Mouse (Mus musculus) neural tube, embryonic 15.5 days (tissue): Measurements from ENCODE around the gene Trim39. TPM values are rescaled to one million over a fixed set of nuclear protein-coding genes. Genes with fewer than 3 reads are reported as not detected.

Experiments used
- ATAC-seq: fragments of 200-750 bp; cut with Nextera tagmentation; 2 replicates; pipeline ENCODE4 v1.8.0; 2017; ENCODE audit warnings: mild to moderate bottlenecking, moderate TSS enrichment, moderate library complexity; ENCODE audit not compliant: low FRiP score
- H3K27ac ChIP-seq: fragments of 300-500 bp; sonication (generic); replicated peaks from 2 replicates; pipeline ENCODE4 v1.5.1; 2015; ENCODE audit warnings: mild to moderate bottlenecking, inconsistent platforms
- H3K27me3 ChIP-seq: fragments of 300-500 bp; sonication (generic); replicated peaks from 2 replicates; pipeline ENCODE4 v1.6.1; 2015; ENCODE audit warnings: inconsistent platforms
- H3K36me3 ChIP-seq: fragments of 300-500 bp; sonication (generic); 2 replicates; pipeline ENCODE4 v1.6.1; 2015; ENCODE audit warnings: inconsistent platforms
- H3K4me1 ChIP-seq: fragments of 300-500 bp; sonication (generic); 2 replicates; pipeline ENCODE4 v1.6.1; 2015; ENCODE audit warnings: inconsistent platforms
- H3K4me2 ChIP-seq: fragments of 300-500 bp; sonication (generic); 2 replicates; pipeline ENCODE4 v1.6.1; 2015; ENCODE audit warnings: inconsistent platforms, mild to moderate bottlenecking, moderate library complexity
- H3K4me3 ChIP-seq: fragments of 300-500 bp; sonication (generic); replicated peaks from 2 replicates; pipeline ENCODE4 v1.5.1; 2015; ENCODE audit warnings: mild to moderate bottlenecking, inconsistent platforms
- H3K9ac ChIP-seq: fragments of 300-500 bp; sonication (generic); replicated peaks from 2 replicates; pipeline ENCODE4 v1.6.1; 2015; ENCODE audit warnings: mild to moderate bottlenecking, inconsistent platforms
- H3K9me3 ChIP-seq: fragments of 300-500 bp; sonication (generic); replicated peaks from 2 replicates; pipeline ENCODE4 v1.6.1; 2016; ENCODE audit warnings: inconsistent platforms
- WGBS: fragments of 180-500 bp; shearing (Covaris S2); methylation state at CpG from one replicate; pipeline ENCODE4 v1.1.7; 2015; ENCODE audit warnings: mixed read lengths; 5-methylcytosine and 5-hydroxymethylcytosine counted together
- polyA plus RNA-seq: library from polyadenylated mRNA; unstranded; fragments of >200 nt; fragmentation: Nextera tagmentation; extraction: Ambion mirVana; gene quantifications from 2 replicates; pipeline ENCODE4 v1.2.1, GENCODE M21; 2015

Trim39 gene
- polyA plus RNA-seq, 1 experiment from 2014 or later, result 26.7 TPM

DNA sequence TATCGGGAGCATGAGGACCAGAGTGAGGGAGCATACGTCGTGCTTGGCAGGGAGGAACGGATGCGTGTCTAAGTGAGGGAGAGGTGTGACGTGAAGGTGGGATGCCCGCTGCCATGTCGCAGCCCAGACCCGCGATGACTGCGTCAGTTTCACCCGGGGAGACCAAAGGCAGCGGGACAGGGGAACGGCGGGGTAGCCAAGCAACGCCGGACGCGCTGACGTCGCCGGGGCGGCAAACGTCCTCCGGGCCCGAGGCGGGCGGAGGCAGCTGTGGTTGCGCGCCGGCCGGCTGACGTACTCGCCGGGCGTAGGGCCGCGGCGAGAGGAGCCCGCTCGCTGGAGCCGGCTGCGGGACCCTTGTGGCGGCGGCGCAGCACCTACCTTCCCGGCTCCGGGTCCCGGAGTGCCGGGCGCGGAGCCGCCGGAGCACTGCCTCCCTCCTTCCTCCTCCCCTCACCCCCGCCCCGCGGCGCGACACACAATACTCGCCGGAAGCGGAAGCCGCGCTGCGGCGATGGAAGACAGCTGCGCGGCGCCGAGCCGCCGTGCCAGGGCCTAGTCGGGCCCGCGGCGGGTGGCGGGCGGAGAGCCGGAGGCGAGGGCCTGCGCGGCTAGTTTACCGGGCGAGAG is 976 bp downstream of the Trim39 start:
- Histone ChIP-seq H3K4me3 (peak overlapping the region; percentile 98), H3K4me2 (peak overlapping the region; percentile 90), H3K9ac (peak overlapping the region; percentile 96), H3K9me3 (no peaks in the 10 kb centered on the region), H3K27ac (peak overlapping the region; percentile 99), H3K36me3 (peaks cover 38% of the 10 kb centered on the region), H3K27me3 (no peaks in the 10 kb centered on the region), H3K4me1 (peaks cover 47% of the 10 kb centered on the region)
- under 1% methylated on average over 80 of the region's 84 CpGs for WGBS
- peak; percentile 94 for ATAC-seq

- Histone ChIP-seq H3K27me3 (no peaks in the 10 kb centered on the region), H3K4me1 (peaks cover 15% of the 10 kb centered on the region)
- 83% methylated on average over 5 of the region's 5 CpGs for WGBS
These were observed 6.2 kb downstream of the Trim39 start for GRCm38 (mm10) chr17:36265834-36266233.

GRCm38 (mm10) chr17:36264273-36264925 is 7.6 kb downstream of the Trim39 start:
- H3K4me1 ChIP-seq, result 0 out of 2 replicates have a peak, but pooled peaks cover 4% of the 10 kb centered on the region
- ATAC-seq, result no peak
- H3K27ac ChIP-seq, result no peak overlapping the region
- no peaks in the 10 kb centered on the region for H3K27me3 ChIP-seq
- no peak overlapping the region for H3K4me2 ChIP-seq
- no peak overlapping the region for H3K9ac ChIP-seq
- H3K9me3 ChIP-seq, result no peaks in the 10 kb centered on the region
- H3K36me3 ChIP-seq, result peaks cover 87% of the 10 kb centered on the region
- no peak overlapping the region for H3K4me3 ChIP-seq
- WGBS, result 91% methylated on average over 3 of the region's 3 CpGs

More at GRCm38 (mm10) chr17:36265834-36266233, 6.2 kb downstream of the Trim39 start:
- Histone ChIP-seq H3K4me3 (no peak overlapping the region), H3K36me3 (peaks cover 72% of the 10 kb centered on the region), H3K4me2 (no peak overlapping the region), H3K27ac (no peak overlapping the region), H3K9ac (no peak overlapping the region), H3K9me3 (no peaks in the 10 kb centered on the region)
- ATAC-seq, result no peak

- H3K4me3 ChIP-seq, result no peak overlapping the region
- no peak overlapping the region for H3K27ac ChIP-seq
- peaks cover 76% of the 10 kb centered on the region for H3K36me3 ChIP-seq
- no peak for ATAC-seq
- H3K9ac ChIP-seq, result no peak overlapping the region
- no peak overlapping the region for H3K4me2 ChIP-seq
- 90% methylated on average over 9 of the region's 9 CpGs for WGBS
- H3K27me3 ChIP-seq, result no peaks in the 10 kb centered on the region
- H3K9me3 ChIP-seq, result no peaks in the 10 kb centered on the region
- peaks cover 5% of the 10 kb centered on the region for H3K4me1 ChIP-seq
These were observed 10.4 kb downstream of the Trim39 start for GRCm38 (mm10) chr17:36261511-36262166.

DNA sequence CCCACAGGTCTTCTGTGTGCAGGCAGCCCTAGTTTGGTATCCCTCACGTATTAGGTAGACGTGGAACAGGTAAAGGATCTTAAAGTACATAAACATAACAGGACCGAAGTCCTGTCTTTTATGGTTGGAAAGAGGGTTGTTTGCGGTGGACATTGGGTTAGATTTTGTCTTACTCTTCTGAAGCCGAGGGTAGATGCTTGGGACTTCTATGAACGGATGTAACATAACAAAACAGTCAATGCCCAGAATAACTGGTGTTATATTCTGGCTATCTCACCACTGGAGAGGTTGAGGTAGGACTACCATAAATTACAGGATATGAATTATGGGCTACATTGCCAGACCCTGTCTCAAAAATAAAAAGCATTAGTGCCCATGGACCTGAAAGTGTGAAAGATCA is 14.1 kb downstream of the Trim39 start, which contains the start of gene Rpp21:
Gene Rpp21 (minus strand): TSS at position 101 of the 400 bp plus-strand sequence.
- peak within 1 kb of the TSS; percentile 63 for H3K4me2 ChIP-seq
- ATAC-seq, result 0 out of 2 replicates have a peak, but pooled peaks have one; percentile 2
- 46% methylated on average over 6 of the region's 6 CpGs for WGBS
- H3K4me1 ChIP-seq, result peaks cover 8% of the 10 kb centered on the region
- H3K9me3 ChIP-seq, result no peaks in the 10 kb centered on the region
- peak within 1 kb of the TSS; percentile 82 for H3K4me3 ChIP-seq
- H3K9ac ChIP-seq, result peak within 1 kb of the TSS; percentile 87
- H3K36me3 ChIP-seq, result peaks cover 47% of the 10 kb centered on the region
- H3K27me3 ChIP-seq, result no peaks in the 10 kb centered on the region
- peak within 1 kb of the TSS; percentile 93 for H3K27ac ChIP-seq

- Histone ChIP-seq H3K27ac (peak overlapping the region; percentile 93), H3K4me1 (peaks cover 8% of the 10 kb centered on the region), H3K9ac (peak overlapping the region; percentile 87), H3K36me3 (peaks cover 42% of the 10 kb centered on the region), H3K4me3 (peak overlapping the region; percentile 82), H3K27me3 (no peaks in the 10 kb centered on the region; the same call in 1 of the 2 replicates), H3K4me2 (peak overlapping the region; percentile 63), H3K9me3 (no peaks in the 10 kb centered on the region)
- peak; percentile 98 for ATAC-seq
- WGBS, result under 1% methylated on average over 37 of the region's 37 CpGs
These were observed 14.7 kb downstream of the Trim39 start for GRCm38 (mm10) chr17:36257241-36257947.

- H3K27ac ChIP-seq, result no peak overlapping the region
- H3K36me3 ChIP-seq, result peaks cover 4% of the 10 kb centered on the region; the same call in 1 of the 2 replicates
- no peak for ATAC-seq
- no peak overlapping the region for H3K9ac ChIP-seq
- H3K9me3 ChIP-seq, result no peaks in the 10 kb centered on the region
- no peak overlapping the region for H3K4me3 ChIP-seq
- peaks cover 12% of the 10 kb centered on the region for H3K4me1 ChIP-seq
- peaks cover 21% of the 10 kb centered on the region for H3K27me3 ChIP-seq
- no peak overlapping the region for H3K4me2 ChIP-seq
- 73% methylated on average over 6 of the region's 6 CpGs for WGBS
These were observed 18.9 kb downstream of the Trim39 start for GRCm38 (mm10) chr17:36253087-36253600.

DNA sequence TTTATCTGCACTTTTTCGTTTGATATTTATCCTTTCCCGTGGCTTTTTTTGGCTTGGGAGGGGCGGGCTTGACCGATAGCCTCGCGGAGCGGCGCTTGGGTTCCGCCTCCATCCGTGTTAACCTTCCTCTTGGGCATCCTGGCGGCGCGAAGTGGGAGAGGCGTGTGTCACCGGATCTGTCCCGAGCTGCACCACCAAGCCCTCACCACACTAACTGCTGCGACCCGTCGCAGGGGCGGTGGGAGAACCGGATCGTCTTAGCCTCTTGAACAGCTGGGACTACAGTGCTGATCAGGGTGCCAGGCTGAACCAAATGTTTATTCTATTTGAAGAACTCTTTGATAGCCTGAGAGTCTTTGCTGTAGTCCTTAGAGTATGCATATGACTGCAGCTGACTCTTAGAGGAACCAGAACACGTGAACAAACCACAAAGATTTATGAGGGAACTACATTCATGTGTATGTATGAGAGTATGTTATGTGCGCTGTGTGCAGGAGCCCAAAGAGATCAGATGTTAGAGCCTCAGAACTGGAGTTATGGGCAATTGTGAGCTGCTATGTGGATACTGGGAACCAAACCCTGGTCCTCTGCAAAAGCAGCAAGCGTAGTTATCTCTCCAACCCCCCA is 19.7 kb downstream of the Trim39 start:
- peaks cover 12% of the 10 kb centered on the region for H3K4me1 ChIP-seq
- no peaks in the 10 kb centered on the region for H3K9me3 ChIP-seq
- no peak overlapping the region for H3K9ac ChIP-seq
- 8% methylated on average over 25 of the region's 25 CpGs for WGBS
- H3K27me3 ChIP-seq, result peaks cover 24% of the 10 kb centered on the region
- peak overlapping the region; percentile 55 for H3K4me2 ChIP-seq
- H3K27ac ChIP-seq, result no peak overlapping the region
- no peak for ATAC-seq
- peak overlapping the region; percentile 22; the same call in 1 of the 2 replicates for H3K4me3 ChIP-seq
- H3K36me3 ChIP-seq, result peaks cover 4% of the 10 kb centered on the region; the same call in 1 of the 2 replicates

DNA sequence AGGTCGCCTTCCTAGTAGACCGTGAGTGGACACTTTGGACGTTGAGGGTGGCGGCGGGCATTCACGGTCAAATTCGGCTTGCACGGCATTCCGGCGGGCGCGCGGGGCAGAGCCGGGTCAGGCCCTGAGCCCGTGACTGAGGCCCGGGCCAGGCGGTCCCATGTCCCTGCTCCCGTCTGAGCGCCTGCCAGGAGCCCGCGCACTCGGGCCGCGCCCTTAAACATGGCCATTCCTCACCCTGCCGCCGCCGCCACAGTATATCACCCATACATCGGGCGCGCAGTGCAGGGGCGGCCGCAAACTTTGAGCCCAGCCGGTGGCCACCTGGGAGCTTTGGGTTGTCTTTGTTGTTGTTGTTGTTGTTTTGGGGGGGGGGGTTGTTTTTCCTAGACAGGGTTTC is 23.2 kb downstream of the Trim39 start:
- H3K4me1 ChIP-seq, result peaks cover 5% of the 10 kb centered on the region; the same call in 1 of the 2 replicates
- no peaks in the 10 kb centered on the region for H3K36me3 ChIP-seq
- 34% methylated on average over 33 of the region's 33 CpGs for WGBS
- H3K27ac ChIP-seq, result no peak overlapping the region
- peaks cover 24% of the 10 kb centered on the region for H3K27me3 ChIP-seq
- no peak overlapping the region for H3K4me3 ChIP-seq
- ATAC-seq, result no peak
- peak overlapping the region; percentile 34 for H3K4me2 ChIP-seq
- no peak overlapping the region for H3K9ac ChIP-seq
- H3K9me3 ChIP-seq, result no peaks in the 10 kb centered on the region

- H3K4me1 ChIP-seq, result no peaks in the 10 kb centered on the region
- H3K27me3 ChIP-seq, result peaks cover 21% of the 10 kb centered on the region
- 88% methylated on average over 2 of the region's 2 CpGs for WGBS
- no peak overlapping the region for H3K4me2 ChIP-seq
- no peak for ATAC-seq
- no peaks in the 10 kb centered on the region for H3K9me3 ChIP-seq
- H3K27ac ChIP-seq, result no peak overlapping the region
- H3K9ac ChIP-seq, result no peak overlapping the region
- no peak overlapping the region for H3K4me3 ChIP-seq
- H3K36me3 ChIP-seq, result no peaks in the 10 kb centered on the region
These were observed 26.3 kb downstream of the Trim39 start for GRCm38 (mm10) chr17:36245741-36246140.

- Histone ChIP-seq H3K4me3 (no peak overlapping the region), H3K36me3 (no peaks in the 10 kb centered on the region), H3K4me1 (no peaks in the 10 kb centered on the region), H3K27ac (no peak overlapping the region), H3K4me2 (no peak overlapping the region), H3K27me3 (peaks cover 17% of the 10 kb centered on the region), H3K9me3 (no peaks in the 10 kb centered on the region), H3K9ac (no peak overlapping the region)
- ATAC-seq, result no peak
- WGBS, result 37% methylated on average over 5 of the region's 5 CpGs
These were observed 28.0 kb downstream of the Trim39 start for GRCm38 (mm10) chr17:36244031-36244430.
